22 mouse cellular contexts compared by ENCODE assay signal in genomic region chr17:65793307-65793930, GRCm38 (mm10).
"Had no signal": no experiment of that assay in that cellular context is flagged by ENCODE, and none has a peak within 500 bp of the region (broad histone marks: within the 10 kb centered on the region; RNA-seq: fewer than 3 reads in every experiment).

No protein-coding gene starts in this region.

- DNase-seq: kidney, adult 18-20 months; kidney, postnatal 4 days; liver; lung, adult 18-20 months; lung, postnatal 10 days; lung, postnatal 36 days; midbrain, embryonic 14.5 days; right cerebral cortex, adult 18-20 months; right cerebral cortex, postnatal 14 days; right cerebral cortex, postnatal 4 days; thymus, postnatal 25 days had no signal

- H3K9me3 ChIP-seq: intestine, embryonic 15.5 days; kidney, embryonic 15.5 days; limb, embryonic 10.5 days; limb, embryonic 13.5 days; liver, embryonic 12.5 days; liver, embryonic 15.5 days; lung, embryonic 15.5 days; megakaryocyte, embryonic 14.5 days; midbrain, embryonic 10.5 days; neural tube, embryonic 12.5 days; neural tube, embryonic 15.5 days had no signal

- H3K9ac ChIP-seq: intestine, embryonic 15.5 days; kidney, embryonic 15.5 days; limb, embryonic 13.5 days; liver, embryonic 12.5 days; liver, embryonic 15.5 days; lung, embryonic 15.5 days; neural tube, embryonic 12.5 days; neural tube, embryonic 15.5 days had no signal

- ATAC-seq: intestine, embryonic 15.5 days; liver, embryonic 12.5 days had no signal

- H3K4me2 ChIP-seq: intestine, embryonic 15.5 days; kidney, embryonic 15.5 days; limb, embryonic 13.5 days; liver, embryonic 12.5 days; liver, embryonic 15.5 days; lung, embryonic 15.5 days; neural tube, embryonic 12.5 days; neural tube, embryonic 15.5 days had no signal

- H3K27ac ChIP-seq: intestine, embryonic 15.5 days; kidney, embryonic 15.5 days; limb, embryonic 10.5 days; limb, embryonic 13.5 days; liver, embryonic 12.5 days; liver, embryonic 15.5 days; lung, embryonic 15.5 days; midbrain, embryonic 10.5 days; neural tube, embryonic 12.5 days; neural tube, embryonic 15.5 days had no signal

- H3K4me3 ChIP-seq: intestine, embryonic 15.5 days; kidney, embryonic 15.5 days; limb, embryonic 10.5 days; limb, embryonic 13.5 days; liver, embryonic 12.5 days; liver, embryonic 15.5 days; lung, embryonic 15.5 days; megakaryocyte, embryonic 14.5 days; midbrain, embryonic 10.5 days; neural tube, embryonic 12.5 days; neural tube, embryonic 15.5 days had no signal

- H3K4me1 ChIP-seq: limb, embryonic 10.5 days; neural tube, embryonic 12.5 days had no signal

- H3K27me3 ChIP-seq: intestine, embryonic 15.5 days; kidney, embryonic 15.5 days; limb, embryonic 13.5 days; liver, embryonic 12.5 days; liver, embryonic 15.5 days; lung, embryonic 15.5 days; megakaryocyte, embryonic 14.5 days; neural tube, embryonic 12.5 days; neural tube, embryonic 15.5 days had no signal

- H3K36me3 ChIP-seq: liver, embryonic 15.5 days; lung, embryonic 15.5 days; neural tube, embryonic 15.5 days had no signal
